Mouse (Mus musculus) limb, embryonic 12.5 days (tissue): ENCODE data around the gene Gpc2. TPM values are rescaled to one million over a fixed set of nuclear protein-coding genes. Genes with fewer than 3 reads are reported as not detected.
A peak's percentile ranks its signal among the peaks of the same experiment; 100 is the strongest.

Experiments
- ATAC-seq: fragments of 200-750 bp; cut with Nextera tagmentation; 2 replicates; pipeline ENCODE4 v1.8.0; 2017; ENCODE audit warnings: low read depth, moderate TSS enrichment; ENCODE audit not compliant: insufficient number of reproducible peaks, insufficient read depth, low FRiP score, low TSS enrichment
- H3K27ac ChIP-seq: fragments of 300-500 bp; sonication (generic); 2 replicates; pipeline ENCODE4 v1.5.1; 2016; ENCODE audit warnings: mild to moderate bottlenecking, moderate library complexity
- H3K27me3 ChIP-seq: fragments of 300-500 bp; sonication (generic); 2 replicates; pipeline ENCODE4 v1.6.1; 2016; ENCODE audit warnings: mild to moderate bottlenecking, moderate library complexity
- H3K36me3 ChIP-seq: fragments of 300-500 bp; sonication (generic); 2 replicates; pipeline ENCODE4 v1.6.1; 2016; ENCODE audit warnings: mild to moderate bottlenecking, moderate library complexity
- H3K4me1 ChIP-seq: fragments of 300-500 bp; sonication (generic); replicated peaks from 2 replicates; pipeline ENCODE4 v1.6.1; 2016
- H3K4me2 ChIP-seq: fragments of 300-500 bp; sonication (generic); 2 replicates; pipeline ENCODE4 v1.6.1; 2016; ENCODE audit warnings: mild to moderate bottlenecking, moderate library complexity
- H3K4me3 ChIP-seq: fragments of 300-500 bp; sonication (generic); replicated peaks from 2 replicates; pipeline ENCODE4 v1.5.1; 2016; ENCODE audit warnings: mild to moderate bottlenecking
- H3K9ac ChIP-seq: fragments of 300-500 bp; sonication (generic); replicated peaks from 2 replicates; pipeline ENCODE4 v1.6.1; 2016; ENCODE audit warnings: mild to moderate bottlenecking, moderate library complexity
- H3K9me3 ChIP-seq: fragments of 300-500 bp; sonication (generic); 2 replicates; pipeline ENCODE4 v1.6.1; 2016; ENCODE audit warnings: mild to moderate bottlenecking, moderate library complexity
- WGBS: fragments of 180-500 bp; shearing (Covaris S2); methylation state at CpG from one replicate; pipeline ENCODE4 v1.1.7; 2016; 5-methylcytosine and 5-hydroxymethylcytosine counted together
- polyA plus RNA-seq: library from polyadenylated mRNA; unstranded; fragments of >200 nt; fragmentation: Nextera tagmentation; extraction: Ambion mirVana; gene quantifications from 2 replicates; pipeline ENCODE4 v1.2.1, GENCODE M21; 2016

Gene Gpc2
- polyA plus RNA-seq, result 62.5 and 62.8 TPM in 2 replicates

DNA sequence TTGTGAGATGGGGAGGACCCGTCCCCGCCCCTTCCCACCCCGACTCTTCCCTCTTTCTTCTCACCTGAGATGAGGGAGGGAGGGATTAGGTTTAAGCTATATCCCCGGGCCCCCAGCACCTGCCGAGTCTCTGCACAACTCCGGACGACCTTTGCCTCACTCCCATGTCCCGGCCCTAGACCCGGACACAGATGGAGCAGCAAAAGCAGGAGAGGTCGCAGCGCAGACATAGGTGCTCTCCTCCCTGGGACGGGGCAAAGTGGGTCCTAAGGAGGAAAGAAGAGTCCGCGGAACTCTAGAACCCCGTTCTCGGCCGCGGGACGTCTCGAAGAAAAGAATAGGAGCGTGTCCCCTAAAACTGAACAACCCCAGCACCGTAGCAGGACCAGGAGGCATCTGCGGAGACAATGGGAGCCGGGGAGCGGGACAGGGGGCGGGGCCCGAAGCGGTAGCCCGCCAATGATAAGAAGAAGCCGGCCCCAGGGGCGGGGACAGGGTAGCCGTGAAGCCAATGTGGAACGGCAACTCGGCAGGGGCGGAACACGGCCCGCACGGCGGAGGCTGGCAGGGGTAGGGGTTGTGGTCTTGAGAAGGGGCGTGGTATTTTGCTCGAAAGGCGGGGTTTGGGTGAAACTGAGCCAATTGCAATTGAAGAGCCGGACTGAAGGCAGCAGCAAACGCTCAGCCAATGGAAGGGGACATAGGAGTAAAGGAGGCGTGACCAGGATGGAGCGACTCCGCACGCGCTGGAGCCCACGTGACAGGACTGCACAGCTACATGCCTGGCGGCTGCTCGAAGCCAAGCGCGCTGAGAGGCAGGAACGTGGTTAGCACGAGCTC, at the start of gene Gpc2, which contains the start of the genes Gm43720 and Stag3:
Gene Gpc2, minus strand, starts transcription at position 421 of the 840 bp plus-strand sequence.
Gene Gm43720, minus strand, starts transcription at position 374 of the 840 bp plus-strand sequence.
Gene Stag3, plus strand, starts transcription at position 656 of the 840 bp plus-strand sequence.
- H3K36me3 ChIP-seq, result peaks cover 35% of the 10 kb centered on the region
- H3K9me3 ChIP-seq, result peaks cover 8% of the 10 kb centered on the region
- H3K4me2 ChIP-seq, result peak within 1 kb of the TSS; percentile 93
- H3K4me3 ChIP-seq, result peak within 1 kb of the TSS; percentile 74
- 0 out of 2 replicates have a peak, but pooled peaks cover 4% of the 10 kb centered on the region for H3K27me3 ChIP-seq
- under 1% methylated on average over 56 of the region's 56 CpGs for WGBS
- peak within 1 kb of the TSS; percentile 76 for H3K27ac ChIP-seq
- peaks cover 42% of the 10 kb centered on the region for H3K4me1 ChIP-seq
- peak; percentile 99 for ATAC-seq
- H3K9ac ChIP-seq, result peak within 1 kb of the TSS; percentile 81

DNA sequence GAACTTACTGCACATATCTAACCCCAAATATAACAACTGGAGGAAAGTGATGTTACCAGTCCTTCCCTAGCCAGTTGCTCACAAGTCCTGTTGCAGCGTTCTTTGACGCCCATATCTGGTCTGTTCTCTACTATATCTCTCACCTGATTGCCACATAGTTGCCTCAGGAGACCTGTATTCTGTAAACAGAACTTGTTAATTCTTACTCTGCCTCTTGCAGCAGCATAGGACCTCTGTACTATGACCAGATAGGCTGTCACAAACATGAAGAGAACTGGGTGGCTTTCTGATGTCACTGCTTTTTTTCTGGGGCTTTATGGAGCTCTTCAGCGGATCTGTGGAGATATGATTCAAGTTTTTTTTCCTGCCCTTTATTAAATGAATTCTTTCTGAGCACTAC, 33.0 kb upstream of the Gpc2 start:
- ATAC-seq, result no peak
- Histone ChIP-seq H3K9ac (no peak overlapping the region), H3K4me2 (no peak overlapping the region), H3K27ac (no peak overlapping the region), H3K4me1 (no peaks in the 10 kb centered on the region), H3K27me3 (no peaks in the 10 kb centered on the region), H3K36me3 (no peaks in the 10 kb centered on the region), H3K4me3 (no peak overlapping the region), H3K9me3 (no peaks in the 10 kb centered on the region)
- 85% methylated on average over 3 of the region's 3 CpGs for WGBS

DNA sequence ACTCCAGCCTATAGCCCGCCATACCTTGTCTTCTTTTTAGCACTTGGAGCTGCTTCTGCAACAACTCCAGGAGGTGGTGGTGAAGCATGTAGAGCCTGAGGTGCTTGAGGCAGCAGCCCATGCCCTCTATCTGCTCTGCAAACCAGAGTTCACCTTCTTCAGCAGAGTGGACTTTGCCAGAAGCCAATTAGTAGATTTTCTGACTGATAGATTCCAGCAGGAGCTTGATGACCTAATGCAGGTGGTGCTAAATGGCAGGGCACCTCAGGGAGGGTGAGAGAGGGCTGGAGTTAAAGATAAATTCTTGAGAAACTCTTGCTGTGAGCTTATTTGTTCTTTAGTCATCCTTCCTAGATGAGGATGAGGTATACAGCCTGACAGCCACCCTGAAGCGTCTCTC, 19.8 kb upstream of the Gpc2 start:
- no peak for ATAC-seq
- H3K4me3 ChIP-seq, result no peak overlapping the region
- no peak overlapping the region for H3K27ac ChIP-seq
- no peaks in the 10 kb centered on the region for H3K9me3 ChIP-seq
- H3K27me3 ChIP-seq, result no peaks in the 10 kb centered on the region
- no peaks in the 10 kb centered on the region for H3K4me1 ChIP-seq
- H3K36me3 ChIP-seq, result no peaks in the 10 kb centered on the region
- no peak overlapping the region for H3K4me2 ChIP-seq
- 81% methylated on average over 2 of the region's 2 CpGs for WGBS
- H3K9ac ChIP-seq, result no peak overlapping the region

DNA sequence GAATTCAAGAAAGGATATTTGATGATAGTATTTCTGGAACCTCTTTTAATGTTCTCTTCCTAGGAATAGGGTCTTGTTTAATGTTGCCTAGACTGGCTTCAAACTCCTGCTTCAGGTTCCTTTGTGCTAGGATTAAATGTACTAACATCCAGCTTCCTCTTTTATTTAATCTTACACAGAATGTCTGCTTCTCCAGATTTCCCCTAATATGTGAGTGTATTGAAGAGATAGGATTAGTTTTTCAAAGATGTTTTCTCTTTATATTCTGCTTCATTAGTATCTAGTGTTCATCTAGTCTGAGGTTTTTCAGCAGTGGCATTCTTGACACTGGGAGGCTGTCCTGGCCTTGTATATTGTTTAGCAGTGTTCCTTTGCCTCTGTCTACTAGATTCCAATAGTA, 14.4 kb upstream of the Gpc2 start:
- Histone ChIP-seq H3K9ac (no peak overlapping the region), H3K9me3 (no peaks in the 10 kb centered on the region), H3K27me3 (no peaks in the 10 kb centered on the region), H3K36me3 (no peaks in the 10 kb centered on the region), H3K4me1 (no peaks in the 10 kb centered on the region), H3K27ac (no peak overlapping the region), H3K4me2 (no peak overlapping the region), H3K4me3 (no peak overlapping the region)
- no peak for ATAC-seq

DNA sequence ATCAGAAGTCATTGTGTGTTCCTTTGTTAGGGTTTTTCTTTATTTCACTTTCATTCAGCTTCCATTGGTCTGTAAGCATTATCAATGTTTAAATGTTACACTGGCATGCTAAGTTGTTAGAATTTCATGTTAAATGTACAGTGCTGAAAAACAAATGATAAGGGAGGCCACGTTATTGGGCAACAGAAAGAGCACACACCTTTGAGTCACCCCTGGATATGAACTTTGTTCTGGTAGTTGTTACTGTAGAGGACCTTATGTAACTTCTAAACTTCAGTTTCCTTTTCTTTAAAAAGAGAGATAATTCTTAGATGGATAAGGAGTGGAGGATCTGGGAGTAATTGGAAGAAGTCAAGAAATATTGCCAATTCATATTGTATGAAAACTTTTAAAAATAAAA, 11.8 kb upstream of the Gpc2 start:
- Histone ChIP-seq H3K27ac (no peak overlapping the region), H3K36me3 (no peaks in the 10 kb centered on the region), H3K27me3 (no peaks in the 10 kb centered on the region), H3K4me2 (no peak overlapping the region), H3K9me3 (no peaks in the 10 kb centered on the region), H3K4me3 (no peak overlapping the region), H3K9ac (no peak overlapping the region), H3K4me1 (no peaks in the 10 kb centered on the region)
- 75% methylated on average over 1 of the region's 1 CpGs for WGBS
- no peak for ATAC-seq

DNA sequence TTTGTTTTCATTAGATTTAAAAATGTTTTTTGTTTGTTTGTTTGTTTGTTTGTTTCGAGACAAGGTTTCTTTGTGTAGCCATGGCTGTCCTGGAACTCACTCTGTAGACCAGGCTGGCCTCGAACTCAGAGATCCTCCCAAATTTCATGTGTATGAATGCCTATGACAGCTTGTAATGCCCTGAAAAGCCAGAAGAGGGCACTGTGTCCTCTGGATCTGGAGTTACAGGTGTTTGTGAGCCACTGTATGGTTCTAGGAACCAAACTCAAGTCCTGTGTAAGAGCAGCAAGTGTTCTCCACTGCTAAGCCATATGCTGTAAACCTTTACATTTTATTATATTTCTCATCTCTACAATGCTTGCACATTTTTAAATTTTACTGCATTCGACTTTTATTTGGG, 8.1 kb upstream of the Gpc2 start:
- WGBS, result 83% methylated on average over 3 of the region's 3 CpGs
- Histone ChIP-seq H3K4me1 (no peaks in the 10 kb centered on the region), H3K27ac (no peak overlapping the region), H3K9ac (no peak overlapping the region), H3K9me3 (no peaks in the 10 kb centered on the region), H3K4me2 (no peak overlapping the region), H3K27me3 (no peaks in the 10 kb centered on the region), H3K36me3 (no peaks in the 10 kb centered on the region), H3K4me3 (no peak overlapping the region)
- ATAC-seq, result no peak

DNA sequence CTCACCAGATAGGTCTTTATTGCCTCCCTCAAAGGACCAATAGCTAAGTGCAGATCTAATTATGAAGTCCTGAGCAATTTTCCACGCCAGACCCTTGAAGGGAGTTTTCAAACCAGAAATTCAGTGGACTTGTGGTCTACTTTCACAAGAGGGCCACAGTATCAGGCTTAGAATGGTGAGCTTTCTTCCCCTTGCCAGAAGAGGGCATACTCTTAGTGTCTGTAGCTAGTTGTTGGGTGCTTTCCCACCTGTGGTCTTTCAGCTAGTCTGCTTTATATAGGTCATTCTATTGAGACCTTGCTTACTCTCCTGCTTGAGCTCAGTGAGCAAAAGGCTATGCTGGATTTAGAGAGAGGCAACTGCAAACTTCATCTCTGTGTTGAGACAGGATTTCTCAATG, 3.7 kb upstream of the Gpc2 start:
- no peak overlapping the region for H3K4me2 ChIP-seq

DNA sequence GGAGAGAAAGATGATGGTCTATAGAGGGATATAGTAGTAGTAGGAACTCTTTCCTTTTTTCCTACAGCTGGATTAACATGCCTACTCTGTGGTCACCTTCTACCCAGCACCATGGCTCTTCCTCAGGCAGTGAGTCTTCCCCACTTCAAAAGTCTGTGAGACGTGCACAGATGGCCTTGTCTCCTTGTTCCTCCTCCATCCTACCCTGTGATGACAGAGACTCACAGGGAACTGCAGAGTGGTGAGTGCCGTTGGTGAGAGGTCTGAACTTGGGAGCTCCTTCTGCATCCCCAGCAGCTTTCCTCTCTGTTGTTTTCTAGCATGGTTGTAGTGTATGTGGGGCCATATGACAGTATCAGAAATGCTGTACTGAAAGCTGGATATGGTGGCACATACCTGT, 2.0 kb upstream of the Gpc2 start:
- Histone ChIP-seq H3K9ac (no peak overlapping the region), H3K36me3 (peaks cover 15% of the 10 kb centered on the region), H3K4me3 (no peak overlapping the region), H3K4me2 (no peak overlapping the region), H3K4me1 (peaks cover 23% of the 10 kb centered on the region), H3K27ac (no peak overlapping the region), H3K9me3 (peaks cover 8% of the 10 kb centered on the region), H3K27me3 (0 out of 2 replicates have a peak, but pooled peaks cover 4% of the 10 kb centered on the region)
- no peak for ATAC-seq
- 72% methylated on average over 2 of the region's 2 CpGs for WGBS

More for the DNA sequence above, 3.7 kb upstream of the Gpc2 start:
- Histone ChIP-seq H3K27ac (no peak overlapping the region), H3K9ac (no peak overlapping the region), H3K36me3 (no peaks in the 10 kb centered on the region), H3K9me3 (peaks cover 8% of the 10 kb centered on the region), H3K4me3 (no peak overlapping the region), H3K4me1 (peaks cover 7% of the 10 kb centered on the region), H3K27me3 (0 out of 2 replicates have a peak, but pooled peaks cover 4% of the 10 kb centered on the region)
- WGBS, result 57% methylated on average over 1 of the region's 1 CpGs
- no peak for ATAC-seq

DNA sequence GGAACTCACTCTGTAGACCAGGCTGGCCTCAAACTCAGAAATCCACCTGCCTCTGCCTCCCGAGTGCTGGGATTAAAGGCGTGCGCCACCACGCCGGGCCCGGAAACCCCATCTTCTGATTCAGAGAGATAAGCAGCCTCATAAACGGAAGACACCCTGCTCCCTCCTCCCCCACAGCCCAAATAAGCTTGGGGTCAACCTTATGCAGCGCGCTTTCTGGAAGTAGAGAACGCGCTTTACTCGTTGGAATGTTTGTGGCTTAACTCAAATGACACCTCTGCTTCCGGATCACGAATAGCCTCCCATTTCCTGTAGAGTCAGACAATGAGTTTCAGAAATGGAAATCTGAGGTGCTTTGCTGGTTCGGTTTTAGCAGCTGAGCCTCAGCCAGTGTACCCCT, 1.0 kb upstream of the Gpc2 start:
- 89% methylated on average over 15 of the region's 15 CpGs for WGBS
- Histone ChIP-seq H3K4me1 (peaks cover 32% of the 10 kb centered on the region), H3K4me3 (no peak overlapping the region), H3K27ac (no peak overlapping the region), H3K27me3 (0 out of 2 replicates have a peak, but pooled peaks cover 4% of the 10 kb centered on the region), H3K4me2 (no peak overlapping the region), H3K9ac (no peak overlapping the region), H3K36me3 (peaks cover 25% of the 10 kb centered on the region), H3K9me3 (peaks cover 8% of the 10 kb centered on the region)
- no peak for ATAC-seq

DNA sequence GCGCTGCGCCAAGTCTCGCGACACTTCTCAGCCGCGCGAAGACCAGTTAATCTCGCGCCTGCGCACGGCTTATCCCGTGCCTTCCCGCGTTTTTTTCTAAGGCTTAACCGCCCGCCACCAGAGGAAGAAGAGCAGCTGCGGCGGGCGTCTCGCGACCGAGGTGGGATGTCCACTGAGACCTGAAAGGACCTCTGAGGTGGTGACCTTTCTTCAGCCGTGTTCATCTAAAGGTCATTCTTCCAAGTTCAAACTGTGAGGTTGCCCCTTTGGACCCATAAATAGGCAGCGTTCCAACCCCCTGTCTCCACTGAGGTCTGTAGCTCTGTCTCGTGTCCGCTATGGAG, 592 bp upstream of the Gpc2 start:
- Histone ChIP-seq H3K9ac (no peak overlapping the region), H3K9me3 (peaks cover 8% of the 10 kb centered on the region), H3K4me3 (peak overlapping the region; percentile 74), H3K36me3 (peaks cover 29% of the 10 kb centered on the region), H3K4me2 (peak overlapping the region; percentile 93), H3K27ac (no peak overlapping the region), H3K4me1 (peaks cover 37% of the 10 kb centered on the region), H3K27me3 (0 out of 2 replicates have a peak, but pooled peaks cover 4% of the 10 kb centered on the region)
- no peak for ATAC-seq
- WGBS, result 25% methylated on average over 26 of the region's 26 CpGs

DNA sequence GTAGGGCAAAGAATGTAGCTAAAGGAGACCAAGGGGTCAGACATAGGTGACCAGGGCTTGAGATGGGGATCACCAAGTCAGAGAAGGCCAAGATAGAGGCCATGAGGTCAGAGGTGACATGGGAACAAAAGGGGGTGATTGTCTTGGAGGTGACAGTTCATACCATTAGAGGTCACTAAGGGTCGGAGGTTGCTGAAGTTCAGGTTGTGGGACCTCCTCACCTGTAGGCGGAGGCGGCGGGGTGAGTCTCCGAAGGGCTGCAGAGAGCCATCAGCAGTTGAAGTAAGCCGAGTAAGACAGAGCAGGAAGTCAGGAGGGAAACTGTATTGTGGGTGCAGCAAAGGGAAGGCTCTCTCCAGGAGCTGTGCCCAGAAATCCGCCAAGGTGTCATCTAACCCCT, 1.8 kb downstream of the Gpc2 start:
- H3K4me2 ChIP-seq, result peak overlapping the region; percentile 93

More for the DNA sequence above, 1.8 kb downstream of the Gpc2 start:
- Histone ChIP-seq H3K4me3 (peak overlapping the region; percentile 74), H3K36me3 (peaks cover 44% of the 10 kb centered on the region), H3K9ac (no peak overlapping the region; the same call in 1 of the 2 replicates), H3K9me3 (peaks cover 8% of the 10 kb centered on the region), H3K27ac (no peak overlapping the region), H3K27me3 (0 out of 2 replicates have a peak, but pooled peaks cover 4% of the 10 kb centered on the region), H3K4me1 (peaks cover 48% of the 10 kb centered on the region)
- no peak for ATAC-seq
- WGBS, result 86% methylated on average over 7 of the region's 7 CpGs
